Mouse (Mus musculus): ENCODE results near the gene Nkx3-2.

Gene Nkx3-2

GRCm38 (mm10) chr5:41762141-41762946 lies 2.0 kb downstream of the Nkx3-2 start:
- DNase-seq (ENCODE audit: low spot score in 2 of 2) = no peak

- no peak for DNase-seq (ENCODE audit: low spot score in 2 of 2)
These were observed 2.7 kb downstream of the Nkx3-2 start for GRCm38 (mm10) chr5:41761509-41762140.

GRCm38 (mm10) chr5:41760831-41761508 lies 3.3 kb downstream of the Nkx3-2 start:
- DNase-seq (ENCODE audit: low spot score in 2 of 2) = no peak

- no peak for DNase-seq (ENCODE audit: low spot score in 2 of 2)
These were observed 4.2 kb downstream of the Nkx3-2 start for GRCm38 (mm10) chr5:41760071-41760470.

- no peak for DNase-seq (ENCODE audit: low spot score in 2 of 2)
These were observed 5.3 kb downstream of the Nkx3-2 start for GRCm38 (mm10) chr5:41758671-41759639.

- no peak for DNase-seq (ENCODE audit: low spot score in 2 of 2)
These were observed 7.0 kb downstream of the Nkx3-2 start for GRCm38 (mm10) chr5:41757338-41757737.

GRCm38 (mm10) chr5:41756396-41756795 lies 7.9 kb downstream of the Nkx3-2 start:
- DNase-seq (ENCODE audit: low spot score in 2 of 2) = no peak

GRCm38 (mm10) chr5:41755373-41755960 lies 8.8 kb downstream of the Nkx3-2 start:
- DNase-seq (ENCODE audit: low spot score in 2 of 2) = no peak

- no peak for DNase-seq (ENCODE audit: low spot score in 2 of 2)
These were observed 9.5 kb downstream of the Nkx3-2 start for GRCm38 (mm10) chr5:41754836-41755235.

GRCm38 (mm10) chr5:41754226-41754775 lies 10.0 kb downstream of the Nkx3-2 start:
- no peak for DNase-seq (ENCODE audit: low spot score in 2 of 2)

- DNase-seq (ENCODE audit: low spot score in 2 of 2) = no peak
These were observed 11.6 kb downstream of the Nkx3-2 start for GRCm38 (mm10) chr5:41752721-41753120.

- DNase-seq (ENCODE audit: low spot score in 2 of 2) = no peak
These were observed 19.2 kb downstream of the Nkx3-2 start for GRCm38 (mm10) chr5:41744898-41745780.

- no peak for DNase-seq (ENCODE audit: low spot score in 2 of 2)
These were observed 20.1 kb downstream of the Nkx3-2 start for GRCm38 (mm10) chr5:41744234-41744633.

GRCm38 (mm10) chr5:41738817-41739216 lies 25.5 kb downstream of the Nkx3-2 start:
- no peak for DNase-seq (ENCODE audit: low spot score in 2 of 2)

- DNase-seq (ENCODE audit: low spot score in 2 of 2) = no peak
These were observed 27.3 kb downstream of the Nkx3-2 start for GRCm38 (mm10) chr5:41737039-41737438.

- no peak for DNase-seq (ENCODE audit: low spot score in 2 of 2)
These were observed 37.3 kb downstream of the Nkx3-2 start for GRCm38 (mm10) chr5:41727017-41727416.

GRCm38 (mm10) chr5:41725573-41725972 lies 38.7 kb downstream of the Nkx3-2 start:
- no peak for DNase-seq (ENCODE audit: low spot score in 2 of 2)

All from frontal cortex, postnatal 10 days (tissue).